Mouse (Mus musculus) layer of hippocampus, adult 2 months (tissue): Measurements from ENCODE around the gene Gatb. TPM values are rescaled to one million over a fixed set of nuclear protein-coding genes. Genes with fewer than 3 reads are reported as not detected.

Experiments
- DNase-seq, 2 experiments: peaks; one replicate each; pipeline ENCODE4 v3.0.0; 2022; ENCODE audit warnings: low spot score in 2 of 2
- H3K27ac ChIP-seq: fragments of 200-600 bp; 2 replicates; pipeline ENCODE4 v1.8.1; 2022
- H3K4me3 ChIP-seq: fragments of 200-600 bp; 2 replicates; pipeline ENCODE4 v1.8.1; 2022; ENCODE audit warnings: mild to moderate bottlenecking
- CTCF ChIP-seq: fragments of 200-600 bp; conservative IDR thresholded peaks from 2 replicates; pipeline ENCODE4 v1.8.1; 2022; ENCODE audit warnings: antibody characterized with exemption, mild to moderate bottlenecking, moderate library complexity
- total RNA-seq, 2 experiments: library from RNA; stranded (reverse); gene quantifications; 2 replicates each; pipeline ENCODE4 v1.2.3; 2021

Gene Gatb
- total RNA-seq, 2 experiments from 2014 or later: 19.2 to 24.5 TPM

GRCm38 (mm10) chr3:85573216-85573863 is 579 bp upstream of the Gatb start:
- no peak for DNase-seq
- Histone ChIP-seq H3K27ac (peak overlapping the region; percentile 88), H3K4me3 (peak overlapping the region; percentile 96)
- TF ChIP-seq CTCF: no peak

GRCm38 (mm10) chr3:85582726-85583125 is 8.8 kb downstream of the Gatb start:
- H3K27ac ChIP-seq: peak overlapping the region; percentile 67
- no peak for DNase-seq
- no peak for TF ChIP-seq CTCF
- H3K4me3 ChIP-seq: no peak overlapping the region

GRCm38 (mm10) chr3:85583194-85583593 is 9.3 kb downstream of the Gatb start:
- DNase-seq: no peak
- TF ChIP-seq CTCF: no peak
- Histone ChIP-seq H3K4me3 (no peak overlapping the region), H3K27ac (peak overlapping the region; percentile 67)

- Histone ChIP-seq H3K27ac (peak overlapping the region; percentile 67; the same call in 1 of the 2 replicates), H3K4me3 (no peak overlapping the region)
- no peak for TF ChIP-seq CTCF
- DNase-seq: no peak
These were observed 11.0 kb downstream of the Gatb start for GRCm38 (mm10) chr3:85584966-85585365.

- no peak overlapping the region for H3K27ac ChIP-seq
- no peak for TF ChIP-seq CTCF
- no peak for DNase-seq
- no peak overlapping the region for H3K4me3 ChIP-seq
These were observed 14.8 kb downstream of the Gatb start for GRCm38 (mm10) chr3:85588701-85589100.

GRCm38 (mm10) chr3:85590090-85590754 is 16.3 kb downstream of the Gatb start:
- no peak for DNase-seq
- Histone ChIP-seq H3K27ac (peak overlapping the region; percentile 47), H3K4me3 (no peak overlapping the region)
- no peak for TF ChIP-seq CTCF

GRCm38 (mm10) chr3:85592067-85592466 is 18.1 kb downstream of the Gatb start:
- TF ChIP-seq CTCF: no peak
- Histone ChIP-seq H3K27ac (peak overlapping the region; percentile 12), H3K4me3 (no peak overlapping the region)
- DNase-seq: no peak

GRCm38 (mm10) chr3:85592640-85593252 is 18.8 kb downstream of the Gatb start:
- no peak overlapping the region for H3K4me3 ChIP-seq
- no peak for TF ChIP-seq CTCF
- DNase-seq: no peak
- peak overlapping the region; percentile 12 for H3K27ac ChIP-seq

- Histone ChIP-seq H3K4me3 (no peak overlapping the region), H3K27ac (peak overlapping the region; percentile 56; the same call in 1 of the 2 replicates)
- TF ChIP-seq CTCF: no peak
- no peak for DNase-seq
These were observed 20.5 kb downstream of the Gatb start for GRCm38 (mm10) chr3:85594452-85594851.

- H3K27ac ChIP-seq: peak overlapping the region; percentile 53; the same call in 1 of the 2 replicates
- H3K4me3 ChIP-seq: no peak overlapping the region
- no peak for DNase-seq
- TF ChIP-seq CTCF: no peak
These were observed 25.6 kb downstream of the Gatb start for GRCm38 (mm10) chr3:85599526-85599925.

- H3K4me3 ChIP-seq: no peak overlapping the region
- DNase-seq: no peak
- TF ChIP-seq CTCF: no peak
- peak overlapping the region; percentile 48; the same call in 1 of the 2 replicates for H3K27ac ChIP-seq
These were observed 28.0 kb downstream of the Gatb start for GRCm38 (mm10) chr3:85601841-85602305.

- H3K4me3 ChIP-seq: no peak overlapping the region
- TF ChIP-seq CTCF: no peak
- DNase-seq: no peak
- no peak overlapping the region for H3K27ac ChIP-seq
These were observed 29.9 kb downstream of the Gatb start for GRCm38 (mm10) chr3:85603811-85604210.

GRCm38 (mm10) chr3:85606912-85607311 is 33.0 kb downstream of the Gatb start:
- DNase-seq: no peak
- TF ChIP-seq CTCF: no peak
- Histone ChIP-seq H3K27ac (peak overlapping the region; percentile 80), H3K4me3 (no peak overlapping the region)
